ENCODE assay signal across 8 mouse cellular contexts in the genomic region with DNA sequence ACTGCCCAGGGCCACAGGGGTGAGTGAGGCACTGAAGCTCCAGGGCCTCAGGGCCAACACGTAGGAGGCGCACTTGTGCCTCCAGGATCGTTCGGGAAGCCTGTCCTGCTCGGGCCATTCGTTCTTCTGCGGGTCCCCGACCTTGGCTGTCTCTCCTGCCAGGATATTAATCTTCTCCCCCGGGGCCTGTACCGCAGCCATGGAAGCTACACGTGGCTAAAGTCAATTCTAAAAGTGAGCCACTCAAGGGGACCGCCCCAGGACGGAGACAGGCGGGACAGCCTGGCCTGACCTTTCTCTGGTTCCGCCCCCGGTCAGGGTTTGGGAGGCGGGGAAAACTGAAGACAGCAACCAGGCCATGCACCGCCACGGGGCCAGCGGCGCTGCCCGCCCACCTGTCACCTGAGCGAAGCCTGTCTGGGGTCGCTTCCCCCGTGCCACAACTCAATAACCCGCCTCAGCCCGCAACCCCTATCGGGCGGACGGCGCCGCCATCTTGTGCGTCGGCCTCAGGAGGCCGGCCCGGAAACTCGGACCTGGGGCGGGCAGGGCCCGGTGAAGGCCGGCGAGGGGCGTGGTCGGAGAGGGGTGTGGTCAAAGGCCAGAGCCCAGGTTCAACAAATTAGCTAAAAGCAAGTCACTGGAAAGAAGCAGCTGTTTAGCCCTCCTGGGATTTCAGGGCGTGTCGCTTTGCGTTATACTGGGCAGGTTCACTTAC. TPM values are rescaled to one million over a fixed set of nuclear protein-coding genes. Genes with fewer than 3 reads are reported as not detected.
A peak's percentile ranks its signal among the peaks of the same experiment; 100 is the strongest.
DNase-seq lines count a peak whose midpoint lies in the region; ATAC-seq and TF ChIP-seq lines count a peak whose summit lies in the region.

A gene (minus strand): TSS at position 522 of the 718 bp plus-strand sequence.

- H3K4me1 ChIP-seq in hindbrain, embryonic 13.5 days (replicated peaks): peaks cover 46% of the 10 kb centered on the region

- H3K27me3 ChIP-seq in Patski: no peaks in the 10 kb centered on the region
- H3K27me3 ChIP-seq in hindbrain, embryonic 13.5 days: no peaks in the 10 kb centered on the region

- H3K9ac ChIP-seq in hindbrain, embryonic 13.5 days: peak within 1 kb of the TSS; percentile 82

- H3K4me3 ChIP-seq in hindbrain, embryonic 13.5 days: peak within 1 kb of the TSS; percentile 70

- no peak for TF ChIP-seq CTCF in Patski (IDR thresholded peaks at IDR 0.05)

- POLR2A ChIA-PET in Patski (lab: Charles Lee): no interaction called here

- no peaks in the 10 kb centered on the region for H3K9me3 ChIP-seq in hindbrain, embryonic 13.5 days

- CTCF ChIA-PET in Patski (lab: Charles Lee): no interaction called here

- H3K36me3 ChIP-seq in hindbrain, embryonic 13.5 days: no peaks in the 10 kb centered on the region; the same call in 1 of the 2 replicates

- 0% methylated on average over 46 of the region's 46 CpGs for WGBS in hindbrain, embryonic 13.5 days

- in situ Hi-C loops in Patski (cut with MboI; ENCODE audit: low pct_unique_long_range_greater_than_20kb): no loop called here

- DNase-seq in Patski (ENCODE audit: low read depth, low spot score): no peak
- DNase-seq in cerebellum, postnatal 14 days: peak; percentile 88 to 89
- DNase-seq in frontal cortex, postnatal 25 days (ENCODE audit: low spot score in 2 of 2): peak; percentile 50 to 55
- DNase-seq in left cerebral cortex, adult 11 months (ENCODE audit: low spot score): peak; percentile 65
- DNase-seq in lung, postnatal 4 days: peak; percentile 91 to 92
- peak; percentile 89 for DNase-seq in retina, postnatal 1 day
- DNase-seq in urinary bladder, adult 18-20 months (ENCODE audit: low spot score in 2 of 2): peak; percentile 78 to 86

- peak; percentile 33 for ATAC-seq in Patski
- no peak for ATAC-seq in hindbrain, embryonic 13.5 days (ENCODE audit: low FRiP score)

- peak within 1 kb of the TSS; percentile 85 for H3K4me2 ChIP-seq in hindbrain, embryonic 13.5 days

- peak within 1 kb of the TSS; percentile 75 for H3K27ac ChIP-seq in hindbrain, embryonic 13.5 days

RNA-seq across cellular contexts. Expression of the gene that starts here (rescaled TPM):
- 18.0 TPM for polyA plus RNA-seq in Patski (2021)
- 17.7 and 19.1 TPM in 2 replicates for polyA plus RNA-seq in hindbrain, embryonic 13.5 days (2015; fragmentation: Nextera tagmentation; extraction: Ambion mirVana)
